Mouse (Mus musculus) small intestine, adult 2 months (tissue): ENCODE measurements around the gene Paqr9. TPM values are rescaled to one million over a fixed set of nuclear protein-coding genes. Genes with fewer than 3 reads are reported as not detected.

ENCODE experiments used
- H3K27ac ChIP-seq: fragments of 200-500 bp; 2 replicates; pipeline ENCODE4 v1.5.1; 2012; ENCODE audit warnings: low read depth, low read length, control low read depth, inconsistent platforms; ENCODE audit not compliant: insufficient read depth
- H3K27me3 ChIP-seq: fragments of 200-500 bp; 2 replicates; pipeline ENCODE4 v1.6.1; 2012; ENCODE audit warnings: mild to moderate bottlenecking, moderate library complexity, low read length, inconsistent platforms; ENCODE audit not compliant: control insufficient read depth, insufficient read depth
- H3K36me3 ChIP-seq: fragments of 200-500 bp; 2 replicates; pipeline ENCODE4 v1.6.1; 2012; ENCODE audit warnings: mild to moderate bottlenecking, low read length, control low read depth, inconsistent platforms; ENCODE audit not compliant: control insufficient read depth, insufficient read depth
- H3K4me1 ChIP-seq: fragments of 200-500 bp; 2 replicates; pipeline ENCODE4 v1.6.1; 2012; ENCODE audit warnings: low read length, inconsistent platforms, mixed read lengths; ENCODE audit not compliant: control insufficient read depth, insufficient read depth, insufficient read length
- H3K4me3 ChIP-seq: fragments of 200-500 bp; 2 replicates; pipeline ENCODE4 v1.5.1; 2012; ENCODE audit warnings: low read depth, mild to moderate bottlenecking, control low read depth, inconsistent platforms, low read length, moderate library complexity
- CTCF ChIP-seq: fragments of 200-500 bp; IDR thresholded peaks from 2 replicates; pipeline ENCODE4 v1.5.1; 2012; ENCODE audit warnings: low read depth, mild to moderate bottlenecking, control low read depth, inconsistent platforms, low read length, moderate library complexity, mixed read lengths; ENCODE audit not compliant: insufficient replicate concordance, insufficient read length; ENCODE audit errors: extremely low read depth
- POLR2A ChIP-seq: fragments of 200-500 bp; IDR thresholded peaks from 2 replicates; pipeline ENCODE4 v1.6.1; 2012; ENCODE audit warnings: low read depth, mild to moderate bottlenecking, control low read depth, inconsistent platforms, low read length, moderate library complexity
- WGBS: fragments of 180-500 bp; shearing (Covaris S2); methylation state at CpG from one replicate; pipeline ENCODE4 v1.1.7; 2018; 5-methylcytosine and 5-hydroxymethylcytosine counted together
- polyA plus RNA-seq: library from polyadenylated mRNA; depleted of rRNA; stranded (reverse); fragments of >200 nt; gene quantifications from 2 replicates; pipeline ENCODE4 v1.2.3, GENCODE M21; 2012

Paqr9 gene
- polyA plus RNA-seq, 1 experiment: 0.44 TPM

GRCm38 (mm10) chr9:95557722-95558121 lies 1.7 kb upstream of the Paqr9 start:
- TF ChIP-seq CTCF (no peak), POLR2A (no peak)
- Histone ChIP-seq H3K4me1 (peaks cover 12% of the 10 kb centered on the region), H3K27me3 (peaks cover 34% of the 10 kb centered on the region), H3K36me3 (no peaks in the 10 kb centered on the region), H3K27ac (no peak overlapping the region), H3K4me3 (no peak overlapping the region)
- WGBS: 50% methylated on average over 6 of the region's 6 CpGs

GRCm38 (mm10) chr9:95558726-95559058 lies 765 bp upstream of the Paqr9 start:
- Histone ChIP-seq H3K4me1 (peaks cover 12% of the 10 kb centered on the region), H3K27ac (no peak overlapping the region)

DNA sequence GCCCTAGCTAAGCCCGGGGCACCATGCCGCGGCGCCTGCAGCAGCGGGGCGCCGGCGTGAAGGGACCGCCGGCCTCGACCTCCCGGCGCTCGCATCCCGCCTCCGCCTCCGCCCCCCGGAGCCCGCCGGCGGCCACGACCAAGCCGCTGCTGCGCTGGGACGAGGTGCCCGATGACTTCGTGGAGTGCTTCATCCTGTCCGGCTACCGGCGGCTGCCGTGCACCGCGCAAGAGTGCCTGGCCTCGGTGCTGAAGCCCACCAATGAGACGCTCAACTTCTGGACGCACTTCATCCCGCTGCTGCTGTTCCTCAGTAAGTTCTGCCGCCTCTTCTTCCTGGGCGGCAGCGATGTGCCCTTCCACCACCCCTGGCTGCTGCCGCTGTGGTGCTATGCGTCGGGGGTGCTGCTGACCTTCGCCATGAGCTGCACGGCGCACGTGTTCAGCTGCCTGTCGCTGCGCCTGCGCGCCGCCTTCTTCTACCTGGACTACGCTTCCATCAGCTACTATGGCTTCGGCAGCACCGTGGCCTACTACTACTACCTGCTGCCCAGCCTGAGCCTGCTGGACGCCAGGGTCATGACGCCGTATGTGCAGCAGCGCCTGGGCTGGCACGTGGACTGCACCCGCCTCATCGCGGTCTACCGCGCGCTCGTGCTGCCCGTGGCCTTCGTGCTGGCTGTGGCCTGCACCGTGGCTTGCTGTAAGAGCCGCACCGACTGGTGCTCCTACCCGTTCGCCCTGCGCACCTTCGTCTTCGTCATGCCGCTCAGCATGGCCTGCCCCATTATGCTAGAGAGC lies 679 bp downstream of the Paqr9 start:
- 16% methylated on average over 78 of the region's 78 CpGs for WGBS
- Histone ChIP-seq H3K4me3 (peak overlapping the region; percentile 55), H3K27ac (no peak overlapping the region), H3K36me3 (no peaks in the 10 kb centered on the region), H3K4me1 (peaks cover 12% of the 10 kb centered on the region), H3K27me3 (peaks cover 37% of the 10 kb centered on the region)
- TF ChIP-seq POLR2A (no peak), CTCF (no peak)

More at GRCm38 (mm10) chr9:95558726-95559058, 765 bp upstream of the Paqr9 start:
- no peak overlapping the region for H3K4me3 ChIP-seq
- TF ChIP-seq CTCF (no peak), POLR2A (no peak)
- 15% methylated on average over 11 of the region's 11 CpGs for WGBS
- H3K27me3 ChIP-seq: peaks cover 37% of the 10 kb centered on the region
- no peaks in the 10 kb centered on the region for H3K36me3 ChIP-seq

DNA sequence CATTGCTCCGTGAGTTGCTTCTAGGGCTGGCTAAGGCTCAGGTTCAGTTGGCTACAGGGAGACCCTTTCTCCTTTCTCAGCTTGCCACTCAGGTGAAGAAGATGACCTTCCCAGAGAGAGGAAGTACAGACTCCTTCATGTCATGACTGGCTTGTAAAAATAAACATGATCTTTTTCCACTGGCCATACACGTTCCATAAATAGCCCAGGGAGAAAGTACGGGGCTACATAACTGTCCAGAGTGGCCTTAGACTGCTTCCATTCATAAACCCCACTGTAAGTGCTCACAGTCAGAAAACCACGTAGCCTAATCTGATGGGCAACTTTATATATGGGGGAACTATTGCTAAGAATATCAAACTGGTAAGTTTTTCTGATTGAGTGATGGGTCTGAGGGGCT lies 4.6 kb downstream of the Paqr9 start:
- H3K4me1 ChIP-seq: peaks cover 11% of the 10 kb centered on the region
- no peaks in the 10 kb centered on the region for H3K36me3 ChIP-seq
- H3K27ac ChIP-seq: no peak overlapping the region
- no peak overlapping the region for H3K4me3 ChIP-seq
- TF ChIP-seq POLR2A (no peak), CTCF (no peak)
- H3K27me3 ChIP-seq: peaks cover 25% of the 10 kb centered on the region
- WGBS: 59% methylated on average over 4 of the region's 4 CpGs

- Histone ChIP-seq H3K4me3 (no peak overlapping the region), H3K36me3 (no peaks in the 10 kb centered on the region), H3K4me1 (peaks cover 2% of the 10 kb centered on the region; the same call in 1 of the 2 replicates), H3K27ac (no peak overlapping the region), H3K27me3 (0 out of 2 replicates have a peak, but pooled peaks cover 2% of the 10 kb centered on the region)
- 75% methylated on average over 10 of the region's 10 CpGs for WGBS
- TF ChIP-seq POLR2A (no peak), CTCF (no peak)
These were observed 6.9 kb downstream of the Paqr9 start for GRCm38 (mm10) chr9:95566394-95566793.

GRCm38 (mm10) chr9:95566931-95567330 lies 7.5 kb downstream of the Paqr9 start:
- Histone ChIP-seq H3K36me3 (no peaks in the 10 kb centered on the region), H3K4me1 (peaks cover 2% of the 10 kb centered on the region; the same call in 1 of the 2 replicates), H3K27me3 (0 out of 2 replicates have a peak, but pooled peaks cover 2% of the 10 kb centered on the region), H3K4me3 (no peak overlapping the region), H3K27ac (no peak overlapping the region)
- TF ChIP-seq CTCF (no peak), POLR2A (no peak)
- 56% methylated on average over 5 of the region's 5 CpGs for WGBS

GRCm38 (mm10) chr9:95569249-95569648 lies 9.8 kb downstream of the Paqr9 start:
- TF ChIP-seq CTCF (no peak), POLR2A (no peak)
- Histone ChIP-seq H3K4me1 (peaks cover 2% of the 10 kb centered on the region; the same call in 1 of the 2 replicates), H3K27me3 (no peaks in the 10 kb centered on the region), H3K36me3 (no peaks in the 10 kb centered on the region), H3K27ac (no peak overlapping the region), H3K4me3 (no peak overlapping the region)
- WGBS: 89% methylated on average over 5 of the region's 5 CpGs
